Mouse (Mus musculus): ENCODE measurements around the gene Plppr3.

Plppr3 gene

DNA sequence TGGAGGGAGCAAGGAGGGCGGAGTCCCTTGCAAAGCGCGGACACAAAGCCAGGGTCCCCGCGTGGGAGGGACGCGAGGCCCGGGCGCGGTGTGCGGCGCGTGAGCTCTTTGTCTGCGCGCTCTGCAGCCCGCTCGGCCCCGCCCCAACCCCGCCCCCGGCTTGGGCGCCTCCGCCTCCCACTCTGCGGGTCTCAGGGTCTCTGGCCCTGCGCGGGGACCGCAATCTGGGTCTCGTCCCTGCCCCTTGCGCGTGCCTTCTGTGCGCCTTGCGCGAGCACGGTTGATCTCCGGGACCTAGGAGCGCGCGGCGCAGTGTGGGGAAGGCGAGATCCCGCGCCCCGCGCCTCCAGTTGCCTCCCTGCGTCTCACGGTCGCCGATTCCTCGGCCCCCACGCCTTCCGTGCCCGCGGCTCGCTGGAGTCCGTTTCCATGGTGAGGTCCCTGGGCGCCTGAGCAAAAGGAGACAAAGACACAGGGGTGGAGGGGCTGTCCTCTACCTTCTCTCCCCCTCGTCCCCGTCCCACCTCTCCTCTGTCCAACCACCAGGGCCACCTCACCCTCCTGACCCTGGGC lies at the start of gene Plppr3, which contains the start of gene Prtn3:
Plppr3 (minus strand) TSS at position 345 of the 573 bp plus-strand sequence.
Prtn3 (plus strand) TSS at position 187 of the 573 bp plus-strand sequence.
- peak; percentile 68 for DNase-seq

DNA sequence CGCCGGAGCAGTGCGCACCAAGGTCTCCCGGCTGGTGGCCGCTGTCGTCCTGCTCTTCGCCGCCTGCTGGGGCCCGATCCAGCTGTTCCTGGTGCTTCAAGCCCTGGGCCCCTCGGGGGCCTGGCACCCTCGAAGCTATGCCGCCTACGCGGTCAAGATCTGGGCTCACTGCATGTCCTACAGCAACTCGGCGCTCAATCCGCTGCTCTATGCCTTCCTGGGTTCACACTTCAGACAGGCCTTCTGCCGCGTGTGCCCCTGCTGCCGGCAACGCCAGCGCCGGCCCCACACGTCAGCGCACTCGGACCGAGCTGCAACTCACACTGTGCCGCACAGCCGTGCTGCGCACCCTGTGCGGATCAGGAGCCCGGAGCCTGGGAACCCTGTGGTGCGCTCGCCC lies 47.1 kb upstream of the Plppr3 start:
- DNase-seq: peak; percentile 43

DNA sequence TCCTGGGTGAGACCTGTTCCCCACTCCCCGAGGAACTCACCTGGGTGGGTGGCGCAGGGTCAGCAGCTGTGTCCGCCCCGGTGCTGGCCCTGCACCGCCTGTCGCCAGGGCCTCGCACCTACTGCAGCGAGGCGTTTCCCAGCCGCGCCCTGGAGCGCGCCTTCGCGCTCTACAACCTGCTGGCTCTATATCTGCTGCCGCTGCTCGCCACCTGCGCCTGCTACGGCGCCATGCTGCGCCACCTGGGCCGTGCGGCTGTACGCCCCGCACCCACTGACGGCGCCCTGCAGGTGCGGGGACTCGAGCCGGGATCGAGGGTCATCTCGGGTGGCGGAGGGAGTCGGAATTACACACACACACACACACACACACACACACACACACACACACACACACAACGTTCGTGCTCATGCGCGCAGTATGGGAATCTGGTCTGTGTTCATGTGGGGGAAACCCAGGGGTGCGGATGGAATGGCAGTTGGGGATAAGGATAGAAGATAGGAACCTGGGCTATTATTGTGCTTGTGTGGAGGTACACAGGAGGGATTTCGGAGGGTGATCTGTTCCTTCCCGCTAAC lies 46.6 kb upstream of the Plppr3 start, which contains the start of gene R3hdm4:
R3hdm4 (minus strand) TSS at position 251 of the 578 bp plus-strand sequence.
- no peak for DNase-seq

DNA sequence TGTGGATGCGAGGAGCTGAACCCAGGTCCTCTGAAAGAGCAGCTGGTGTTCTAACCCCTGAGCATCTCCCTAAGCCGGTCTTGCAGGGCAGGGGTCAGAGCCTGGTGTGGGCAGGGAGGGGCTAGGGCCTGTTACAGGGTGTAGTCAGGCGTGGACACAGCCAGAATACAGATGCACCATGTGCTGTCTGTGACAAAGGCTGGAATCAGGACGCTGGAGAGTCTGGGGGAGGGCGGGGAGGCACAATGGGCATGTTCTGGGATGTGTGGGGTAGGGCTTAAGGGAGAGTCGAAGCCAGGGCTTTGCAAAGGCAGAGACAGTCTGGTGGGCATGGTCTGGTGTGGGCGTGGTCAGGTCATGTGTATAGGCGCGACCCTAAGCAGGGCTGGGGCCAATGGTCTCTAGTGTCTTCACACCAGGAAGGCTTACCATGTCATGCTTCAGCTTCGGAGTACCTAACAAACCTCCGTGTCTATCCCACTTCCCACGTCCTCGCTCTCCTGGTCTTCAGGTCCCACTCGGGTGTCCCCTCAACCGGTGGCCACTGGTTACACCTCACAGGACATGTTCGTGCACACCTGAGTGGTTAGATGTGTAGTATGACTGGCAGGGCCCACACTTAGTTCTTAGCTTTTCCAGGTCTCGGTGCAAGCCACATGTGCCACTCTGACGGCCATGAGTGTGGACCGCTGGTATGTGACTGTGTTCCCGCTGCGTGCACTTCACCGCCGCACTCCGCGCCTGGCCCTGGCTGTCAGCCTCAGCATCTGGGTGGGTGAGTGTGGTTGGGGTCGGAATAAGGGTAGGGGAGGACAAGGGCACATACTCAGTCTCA lies 45.8 kb upstream of the Plppr3 start:
- DNase-seq: no peak

DNA sequence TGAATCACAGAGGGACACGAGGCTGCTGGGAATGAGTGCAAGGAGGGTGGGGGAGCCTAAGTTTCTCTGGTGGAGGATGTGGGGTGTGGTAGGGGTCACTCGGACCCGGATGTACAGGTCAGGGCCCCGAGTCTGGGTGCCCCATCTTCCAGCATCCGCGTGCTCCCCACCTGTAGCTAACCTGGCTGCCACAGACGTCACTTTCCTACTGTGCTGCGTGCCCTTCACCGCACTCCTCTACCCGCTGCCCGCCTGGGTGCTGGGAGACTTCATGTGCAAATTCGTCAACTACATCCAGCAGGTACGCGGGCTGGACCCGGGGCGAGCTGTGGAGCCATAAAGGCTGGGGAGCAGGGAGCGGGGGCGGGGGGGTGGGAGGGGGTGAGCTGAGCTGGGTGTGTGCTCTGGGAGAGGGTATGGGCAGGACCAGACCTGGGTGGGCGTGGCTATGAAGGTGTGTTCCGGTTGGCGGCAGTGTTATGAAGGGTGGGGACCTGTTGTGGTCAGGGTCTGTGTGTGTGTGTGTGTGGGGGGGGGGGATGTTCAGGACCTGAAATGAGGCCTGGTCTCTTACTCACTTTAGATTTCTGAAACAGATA lies 44.9 kb upstream of the Plppr3 start:
- peak; percentile 64 for DNase-seq

DNA sequence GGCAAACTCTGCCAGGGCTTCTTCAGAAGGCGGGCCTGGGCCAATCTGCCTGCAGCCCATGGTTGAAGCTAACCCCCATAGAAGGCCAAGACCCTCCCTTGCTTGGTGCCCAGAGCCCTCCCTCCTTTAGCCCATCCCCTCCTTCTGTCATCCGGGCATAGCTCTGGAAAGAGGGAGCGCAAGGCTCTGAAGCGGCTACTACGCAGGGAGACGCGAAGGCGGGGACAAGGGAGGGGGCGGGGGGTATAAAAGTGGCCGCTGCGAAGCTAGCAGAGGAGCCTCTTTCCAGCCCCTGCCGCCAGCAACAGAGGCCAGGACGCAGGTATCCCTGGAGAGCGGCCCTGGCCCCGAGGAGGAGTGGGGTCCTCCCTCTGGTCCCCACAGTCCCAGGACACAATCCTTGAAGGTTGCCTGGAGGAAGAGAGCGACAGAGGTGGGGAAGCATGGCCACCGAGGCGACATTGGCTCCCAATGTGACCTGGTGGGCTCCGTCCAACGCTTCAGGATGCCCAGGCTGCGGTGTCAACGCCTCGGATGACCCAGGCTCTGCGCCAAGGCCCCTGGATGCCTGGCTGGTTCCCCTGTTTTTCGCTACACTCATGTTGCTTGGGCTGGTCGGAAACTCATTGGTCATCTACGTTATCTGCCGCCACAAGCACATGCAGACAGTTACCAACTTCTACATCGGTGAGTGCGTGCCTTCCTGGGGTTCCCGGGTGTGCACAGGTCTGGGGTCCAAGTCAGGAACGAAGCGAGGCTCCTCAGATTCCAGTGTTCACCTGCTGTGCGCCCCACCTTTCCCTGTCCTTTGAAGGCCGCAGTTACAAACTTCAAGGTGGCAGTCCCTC lies 44.0 kb upstream of the Plppr3 start:
- DNase-seq: peak; percentile 69

DNA sequence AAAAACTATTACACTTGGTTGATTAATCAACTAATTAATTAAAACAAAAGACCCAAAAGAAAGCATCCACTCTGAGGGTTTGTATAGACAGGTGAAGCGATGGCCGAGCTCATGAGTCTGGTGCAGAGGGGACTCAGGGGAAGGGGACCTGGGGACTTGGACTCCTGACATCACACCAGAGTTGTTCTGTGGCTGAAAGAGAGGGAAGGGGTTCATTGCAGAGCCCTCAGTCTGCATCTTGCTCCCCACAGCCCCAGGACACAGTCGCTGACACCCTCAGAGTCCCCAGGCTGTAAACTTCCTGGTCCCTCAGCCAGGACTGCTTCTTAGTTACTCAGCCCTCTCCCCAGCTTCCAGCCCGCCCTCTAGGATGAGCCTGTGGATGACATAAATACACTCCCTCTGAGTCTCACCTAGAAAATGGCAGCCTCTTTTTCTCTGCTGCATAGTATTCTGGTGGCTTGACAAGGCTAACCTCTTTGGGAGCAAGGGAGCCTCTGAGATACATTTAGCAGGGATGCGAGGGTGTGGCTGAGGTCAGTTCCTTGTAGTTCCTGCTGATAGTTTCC lies 43.2 kb upstream of the Plppr3 start:
- no peak for DNase-seq

DNA sequence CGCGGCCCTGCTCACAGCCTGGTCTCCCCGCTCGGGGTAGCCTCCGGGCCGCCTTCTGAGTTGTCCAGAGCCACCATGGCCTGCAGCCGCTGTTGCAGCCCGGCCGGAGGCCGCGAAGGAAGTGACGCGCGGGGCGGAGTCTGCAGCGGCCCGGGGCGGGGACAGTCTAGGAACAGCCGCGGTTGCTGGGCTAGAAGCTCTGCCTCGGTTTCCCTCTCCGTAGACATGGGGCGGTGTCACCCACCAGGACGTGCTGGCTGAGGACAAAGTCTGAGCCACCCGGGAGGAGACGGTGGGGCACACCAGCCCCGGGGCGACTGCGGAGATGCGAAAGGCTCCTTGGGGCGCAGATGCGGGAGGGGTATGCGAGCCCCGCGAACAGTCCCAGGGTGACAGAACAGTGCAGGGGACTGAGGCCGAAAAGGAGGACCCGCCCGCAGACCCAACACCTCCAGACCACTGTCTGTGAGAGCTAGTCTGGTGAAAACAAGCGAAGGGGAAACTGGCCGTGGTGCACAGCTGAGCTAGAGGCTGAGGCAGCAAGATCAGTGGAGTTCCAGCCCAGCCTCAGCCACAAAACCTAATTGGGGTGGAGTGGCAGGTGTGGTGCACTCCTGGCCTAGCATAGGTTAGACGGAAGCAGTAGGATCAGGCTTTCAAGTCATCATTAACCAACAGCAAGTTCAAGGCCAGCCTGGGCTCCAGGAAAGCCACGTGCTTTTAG lies 42.5 kb upstream of the Plppr3 start, which contains the start of gene Kiss1r:
Kiss1r (plus strand) TSS at position 164 of the 724 bp plus-strand sequence.
- DNase-seq: peak; percentile 94

DNA sequence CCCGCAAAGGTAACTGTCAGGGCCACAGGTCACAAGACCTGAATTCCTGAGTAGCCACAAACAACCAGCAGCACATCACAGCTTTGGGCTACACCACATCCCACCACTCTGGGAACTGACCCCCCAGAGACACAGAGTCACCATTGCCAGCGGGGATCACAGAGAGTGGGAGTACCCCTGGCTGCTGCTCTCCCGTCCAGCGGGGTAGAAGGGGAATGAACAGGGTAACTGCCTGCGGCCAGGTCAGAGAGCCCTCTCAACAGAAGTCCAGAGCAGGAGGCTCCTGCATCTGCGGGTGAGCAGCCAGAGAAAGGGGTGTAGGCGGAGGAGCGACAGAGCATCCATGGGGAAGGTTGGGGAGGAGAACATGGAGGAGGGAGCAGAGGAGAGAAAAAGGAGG lies 41.6 kb upstream of the Plppr3 start:
- no peak for DNase-seq

DNA sequence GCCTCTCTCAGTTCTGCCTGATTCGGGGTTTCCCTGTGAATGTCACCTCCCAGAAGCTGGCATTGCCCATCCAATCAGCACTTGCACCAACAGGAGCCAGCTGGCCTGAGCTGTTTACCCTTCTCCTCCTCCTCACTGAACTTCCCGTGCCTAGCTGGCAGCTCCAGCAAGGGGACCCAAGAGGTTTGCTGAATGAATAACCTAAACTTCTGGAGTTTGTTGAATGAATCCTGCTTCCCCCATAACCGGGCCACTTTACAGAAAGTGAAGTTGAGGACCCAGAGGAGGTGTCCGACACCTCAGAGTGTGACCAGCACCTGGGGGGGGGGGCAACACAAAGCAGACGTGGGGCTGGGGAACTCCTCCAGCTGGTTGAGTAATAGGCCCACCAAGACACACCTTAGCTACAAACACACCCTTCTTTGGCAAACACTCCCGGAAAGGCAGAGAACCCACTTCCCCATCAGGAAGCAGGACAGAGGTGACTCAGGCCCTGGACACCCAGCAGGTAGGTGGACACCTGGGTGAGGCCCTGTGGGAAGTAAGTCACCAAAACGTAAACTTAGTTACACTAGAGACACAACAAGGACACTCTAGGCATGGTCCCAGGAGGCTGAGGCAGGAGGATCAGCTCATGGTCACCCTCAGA lies 40.6 kb upstream of the Plppr3 start:
- DNase-seq: no peak

DNA sequence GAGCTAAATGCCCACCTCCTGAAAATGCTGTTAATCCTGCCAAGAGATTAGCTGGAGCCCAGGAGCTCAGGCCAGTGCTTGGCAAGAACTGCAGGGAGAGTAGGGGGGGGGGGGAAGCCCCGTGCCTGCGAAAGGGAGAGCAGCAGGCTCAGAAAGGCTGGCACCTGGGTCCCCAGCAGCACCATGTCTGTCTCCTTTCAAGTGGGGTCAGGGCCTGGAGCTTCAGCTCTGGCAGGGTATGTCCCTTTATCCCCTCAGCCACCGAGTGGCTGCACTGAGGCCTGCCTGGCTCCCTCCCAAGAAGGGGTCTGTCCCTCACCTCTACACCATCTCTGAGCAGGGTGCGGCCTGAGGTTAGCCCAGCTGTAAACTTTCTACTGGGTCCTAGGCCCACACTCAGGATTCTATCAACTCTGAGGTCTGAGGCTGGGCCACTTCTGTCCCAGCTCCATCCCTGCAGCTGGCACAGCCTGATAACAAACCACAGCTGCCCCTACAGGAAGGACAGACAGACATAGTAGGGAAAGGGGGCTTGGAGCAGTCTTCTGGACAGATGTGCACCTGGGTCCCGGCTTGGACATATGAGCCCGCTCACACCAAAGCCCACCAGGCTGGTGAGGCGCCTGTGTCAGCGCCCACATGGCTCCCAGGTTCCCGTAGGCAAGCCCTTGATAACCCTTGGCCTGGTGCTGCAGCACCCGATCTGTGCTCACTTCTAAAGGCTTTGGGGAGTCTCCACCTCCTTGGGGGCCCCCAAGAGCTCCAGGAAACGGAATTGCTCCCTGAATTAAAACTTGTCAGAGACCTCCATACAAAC lies 39.9 kb upstream of the Plppr3 start:
- DNase-seq: no peak

DNA sequence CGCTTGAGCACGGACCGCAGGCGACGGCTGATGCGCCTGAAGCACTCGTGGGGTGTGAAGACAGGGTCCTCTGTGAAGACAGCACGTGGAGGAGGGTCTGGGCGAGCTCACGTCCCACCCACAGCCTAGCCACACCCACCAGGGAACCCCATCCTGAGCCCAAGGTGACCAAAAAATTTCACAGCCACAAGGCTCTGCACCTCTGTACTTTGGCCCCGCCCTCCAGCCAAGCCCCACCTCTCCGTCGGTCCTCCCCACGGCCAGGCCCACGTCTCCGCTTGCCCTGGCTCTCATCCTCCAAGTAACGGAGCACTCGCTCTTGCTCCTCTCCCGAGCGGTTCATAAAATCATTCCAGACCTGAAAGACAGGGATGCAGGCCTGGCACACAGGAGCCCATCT lies 38.0 kb upstream of the Plppr3 start:
- no peak for DNase-seq

DNA sequence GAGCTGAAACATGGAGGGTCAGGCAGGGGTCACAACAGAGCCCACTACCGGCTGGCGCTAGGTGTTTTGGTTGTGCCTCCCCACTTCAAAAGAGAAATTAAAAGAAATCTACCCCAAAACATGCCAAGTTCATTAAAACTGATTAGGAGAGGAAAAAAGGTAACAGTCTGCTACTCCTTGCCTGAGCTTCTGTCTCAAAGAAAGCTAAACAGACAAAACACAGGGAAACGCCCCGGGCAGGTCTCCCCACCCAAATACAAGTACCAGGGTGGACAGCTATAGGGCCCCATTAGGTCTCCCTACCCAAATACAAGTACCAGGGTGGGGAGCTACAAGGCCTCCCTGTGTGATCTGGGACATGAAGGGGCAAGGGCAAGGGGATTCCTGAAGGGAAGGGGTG lies 36.1 kb upstream of the Plppr3 start, which contains the start of gene Gm26602:
Gm26602 (plus strand) TSS at position 301 of the 400 bp plus-strand sequence.
- DNase-seq: no peak

DNA sequence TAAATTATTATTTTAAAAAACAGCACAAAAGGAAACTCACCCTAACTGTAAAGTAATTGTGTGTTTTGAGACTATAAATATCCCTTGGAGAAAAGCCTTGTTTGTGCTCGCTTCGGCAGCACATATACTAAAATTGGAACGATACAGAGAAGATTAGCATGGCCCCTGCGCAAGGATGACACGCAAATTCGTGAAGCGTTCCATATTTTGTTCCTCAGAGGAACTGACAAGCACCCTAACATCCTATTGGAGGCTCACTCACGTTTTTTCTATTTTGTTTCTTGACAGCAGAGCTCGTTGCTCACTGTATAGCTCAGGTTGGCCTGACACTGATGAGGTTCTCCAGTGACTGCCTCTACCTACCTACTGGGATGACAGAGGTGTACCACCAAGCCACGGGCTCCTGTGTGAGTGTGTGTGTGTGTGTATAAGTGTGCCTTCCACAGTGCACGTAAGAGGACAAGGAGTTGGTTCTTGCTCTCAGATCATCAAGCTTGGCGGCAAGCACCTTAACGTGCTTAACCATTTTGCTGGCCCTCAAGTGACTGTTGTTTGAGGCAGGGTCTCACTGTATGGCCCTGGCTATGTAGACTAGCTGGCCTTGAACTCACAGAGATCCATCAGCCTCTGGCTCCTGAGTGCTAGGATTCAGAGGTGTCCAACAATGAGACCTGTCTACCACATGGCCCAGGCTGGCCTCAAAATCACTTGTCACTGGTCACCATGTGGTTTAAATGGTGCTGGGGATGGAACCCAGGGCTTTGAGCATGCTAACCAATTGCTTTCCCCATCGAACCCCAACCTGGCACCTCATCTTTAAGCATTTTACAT lies 34.9 kb upstream of the Plppr3 start:
- DNase-seq: peak; percentile 50

DNA sequence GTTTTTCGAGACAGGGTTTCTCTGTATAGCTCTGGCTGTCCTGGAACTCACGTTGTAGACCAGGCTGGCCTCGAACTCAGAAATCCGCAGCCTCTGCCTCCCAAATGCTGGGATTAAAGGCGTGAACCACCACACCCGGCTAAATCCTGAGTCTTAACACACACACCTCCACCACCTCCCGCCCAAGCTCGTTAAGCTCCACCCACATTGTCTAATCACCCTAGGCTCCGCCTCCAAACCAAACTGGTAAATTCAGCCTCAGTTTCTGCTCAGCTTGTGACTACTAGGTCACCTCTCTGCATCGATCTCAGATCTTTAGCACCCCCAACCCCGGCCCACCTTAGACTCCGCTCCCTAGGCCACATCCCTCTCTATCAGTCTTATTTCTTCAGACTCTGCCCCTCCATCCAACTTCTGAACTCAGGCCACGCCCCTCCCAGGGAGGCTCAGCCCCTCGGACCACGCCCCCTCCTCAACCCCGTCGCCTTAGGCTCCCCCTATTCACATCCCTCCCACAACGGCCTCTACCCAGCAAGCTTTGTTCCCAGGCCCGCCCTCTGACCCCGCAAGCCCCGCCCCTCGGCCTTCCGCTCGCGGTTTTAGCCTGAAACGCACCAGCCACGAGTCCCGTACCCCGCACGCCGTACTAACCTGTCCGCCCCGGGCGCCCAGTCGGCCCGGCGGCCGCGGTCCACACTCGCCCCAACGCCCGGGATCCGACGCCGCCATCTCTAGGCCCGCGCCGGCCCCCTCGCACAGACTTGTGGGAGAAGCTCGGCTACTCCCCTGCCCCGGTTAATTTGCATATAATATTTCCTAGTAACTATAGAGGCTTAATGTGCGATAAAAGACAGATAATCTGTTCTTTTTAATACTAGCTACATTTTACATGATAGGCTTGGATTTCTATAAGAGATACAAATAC lies 34.0 kb upstream of the Plppr3 start, which contains the start of gene Med16:
Med16 (minus strand) TSS at position 757 of the 925 bp plus-strand sequence.
- DNase-seq: peak; percentile 98

DNA sequence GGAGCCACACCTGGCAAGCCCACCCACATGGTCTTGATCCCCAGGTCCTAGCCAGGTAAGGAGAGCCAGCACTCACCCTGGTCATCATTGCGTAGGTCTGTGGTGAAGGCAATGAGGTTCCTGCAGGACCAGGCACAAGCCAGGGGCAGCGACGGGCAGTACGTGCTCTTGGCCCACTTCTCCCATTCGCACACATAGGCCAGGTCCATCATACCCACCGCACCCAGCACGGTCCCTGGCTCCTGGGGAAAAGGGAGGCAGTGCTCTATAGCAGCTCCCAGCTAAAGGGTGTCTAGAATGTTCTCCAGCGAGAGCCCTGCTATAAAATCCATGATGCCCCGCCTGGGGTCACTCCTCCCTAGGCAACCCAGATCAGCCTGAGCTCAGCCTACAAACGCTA lies 33.0 kb upstream of the Plppr3 start:
- no peak for DNase-seq

DNA sequence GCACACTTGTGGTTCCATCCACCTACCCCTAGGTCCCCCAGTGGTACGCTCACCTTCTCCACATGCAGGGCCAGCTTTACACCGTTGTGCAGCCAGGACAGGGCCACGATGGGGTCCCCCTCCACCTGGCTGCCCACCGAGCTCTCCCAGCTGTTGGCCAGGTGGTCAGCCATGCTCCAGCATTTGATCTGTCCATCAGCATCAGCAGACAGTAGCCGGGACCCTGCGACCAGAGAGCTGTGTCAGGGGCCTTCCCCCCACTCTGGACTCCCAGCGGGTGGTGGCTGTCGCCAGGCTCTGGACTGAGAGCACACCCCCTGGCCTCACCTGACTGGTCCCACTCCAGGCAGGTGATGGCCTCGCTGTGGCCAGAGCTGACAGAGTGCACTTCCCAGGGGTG lies 32.3 kb upstream of the Plppr3 start:
- no peak for DNase-seq

Data from kidney, postnatal 10 days (tissue).